Mouse (Mus musculus) midbrain, postnatal 0 days (tissue): ENCODE measurements around the gene Zbtb45. TPM values are rescaled to one million over a fixed set of nuclear protein-coding genes. Genes with fewer than 3 reads are reported as not detected.

Source experiments
- ATAC-seq: fragments of 200-750 bp; cut with Nextera tagmentation; 2 replicates; pipeline ENCODE4 v1.8.0; 2017; ENCODE audit warnings: moderate number of reproducible peaks, mild to moderate bottlenecking, moderate TSS enrichment, moderate library complexity; ENCODE audit not compliant: low FRiP score
- DNase-seq: peaks from one replicate; pipeline ENCODE4 v3.0.0-alpha.2; 2015; ENCODE audit warnings: low spot score
- H3K27ac ChIP-seq: fragments of 300-500 bp; sonication (generic); 2 replicates; pipeline ENCODE4 v1.5.1; 2014; ENCODE audit warnings: low read depth, mild to moderate bottlenecking, low read length, mixed read lengths
- H3K27me3 ChIP-seq: fragments of 300-500 bp; sonication (generic); 2 replicates; pipeline ENCODE4 v1.6.1; 2014; ENCODE audit warnings: low read length, control low read depth, mixed read lengths; ENCODE audit not compliant: insufficient read depth
- H3K36me3 ChIP-seq: fragments of 300-500 bp; sonication (generic); 2 replicates; pipeline ENCODE4 v1.6.1; 2014; ENCODE audit warnings: low read length, control low read depth, mixed read lengths; ENCODE audit not compliant: insufficient read depth
- H3K4me1 ChIP-seq: fragments of 300-500 bp; sonication (generic); 2 replicates; pipeline ENCODE4 v1.6.1; 2014; ENCODE audit warnings: mild to moderate bottlenecking, control low read depth, antibody characterized with exemption, low read length, mixed read lengths; ENCODE audit not compliant: insufficient read depth
- H3K4me2 ChIP-seq: fragments of 300-500 bp; sonication (generic); 2 replicates; pipeline ENCODE4 v1.6.1; 2014; ENCODE audit warnings: low read depth, mild to moderate bottlenecking, low read length, mixed read lengths; ENCODE audit not compliant: poor library complexity, severe bottlenecking
- H3K4me3 ChIP-seq: fragments of 300-500 bp; sonication (generic); 2 replicates; pipeline ENCODE4 v1.5.1; 2014; ENCODE audit warnings: low read depth, mild to moderate bottlenecking, low read length, moderate library complexity
- H3K9ac ChIP-seq: fragments of 300-500 bp; sonication (generic); replicated peaks from 2 replicates; pipeline ENCODE4 v1.6.1; 2014; ENCODE audit warnings: mild to moderate bottlenecking, low read length, moderate library complexity, mixed read lengths; ENCODE audit not compliant: poor library complexity, severe bottlenecking
- H3K9me3 ChIP-seq: fragments of 300-500 bp; sonication (generic); 2 replicates; pipeline ENCODE4 v1.6.1; 2016; ENCODE audit warnings: low read length, control low read depth
- CTCF ChIP-seq: IDR thresholded peaks from 2 replicates; pipeline ENCODE4 v1.5.1; 2016; ENCODE audit warnings: antibody characterized with exemption, mild to moderate bottlenecking
- WGBS: fragments of 180-500 bp; shearing (Covaris S2); extraction: QIAGEN DNeasy Blood & Tissue Kit; methylation state at CpG from one replicate; pipeline ENCODE4 v1.1.7; 2014; 5-methylcytosine and 5-hydroxymethylcytosine counted together
- polyA plus RNA-seq: library from polyadenylated mRNA; unstranded; fragments of >200 nt; fragmentation: Nextera tagmentation; extraction: Ambion mirVana; gene quantifications from 2 replicates; pipeline ENCODE4 v1.2.1, GENCODE M21; 2015
- total RNA-seq: library from RNA; depleted of rRNA; stranded (reverse); fragments of >200 nt; gene quantifications from 2 replicates; pipeline ENCODE4 v1.2.3, GENCODE M21; 2014

The Zbtb45 gene
- total and polyA plus RNA-seq, 2 experiments from 2014 or later, result 29.0 to 70.8 TPM

DNA sequence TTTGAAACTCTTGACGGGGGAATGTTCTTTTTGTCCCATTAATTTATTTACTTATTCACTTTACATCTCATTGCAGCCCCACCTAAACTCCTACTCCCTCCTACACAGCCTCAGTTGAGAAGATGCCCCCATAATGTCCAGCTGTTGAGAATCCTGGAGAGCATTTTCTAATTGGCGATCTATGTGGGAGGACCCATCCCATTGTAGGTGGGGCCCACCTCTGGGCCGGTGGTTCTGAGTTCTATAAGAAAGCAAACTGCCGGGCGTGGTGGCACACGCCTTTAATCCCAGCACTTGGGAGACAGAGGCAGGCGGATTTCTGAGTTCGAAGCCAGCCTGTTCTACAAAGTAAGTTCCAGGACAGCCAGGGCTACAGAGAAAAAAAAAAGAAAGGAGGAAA, 22.9 kb downstream of the Zbtb45 start:
- Histone ChIP-seq H3K27ac (no peak overlapping the region), H3K9ac (no peak overlapping the region), H3K4me2 (no peak overlapping the region), H3K9me3 (no peaks in the 10 kb centered on the region), H3K27me3 (no peaks in the 10 kb centered on the region), H3K36me3 (peaks cover 6% of the 10 kb centered on the region), H3K4me1 (no peaks in the 10 kb centered on the region), H3K4me3 (no peak overlapping the region)
- DNase-seq (no peak), ATAC-seq (no peak)
- TF ChIP-seq CTCF, result no peak
- 88% methylated on average over 8 of the region's 8 CpGs for whole genome bisulfite sequencing

DNA sequence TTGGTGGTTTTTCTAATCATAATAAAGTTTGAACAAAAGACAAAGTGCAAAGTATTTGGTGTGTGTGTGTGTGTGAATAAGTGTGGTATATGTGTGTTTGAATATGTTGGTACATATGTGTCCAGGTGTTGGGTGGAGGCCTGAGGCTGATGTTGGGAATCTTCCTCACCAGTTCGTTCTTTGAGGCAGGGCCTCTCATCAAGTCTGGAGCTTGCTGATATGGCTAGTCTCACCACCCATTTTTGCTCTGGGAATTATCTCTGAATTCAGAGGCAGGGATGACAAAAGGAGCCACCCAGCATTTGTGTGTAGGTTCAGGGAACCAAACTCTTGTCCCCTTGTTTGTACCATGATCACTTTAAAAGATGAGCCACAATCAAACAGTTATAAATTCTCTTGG, 24.1 kb downstream of the Zbtb45 start:
- no peaks in the 10 kb centered on the region for H3K27me3 ChIP-seq
- TF ChIP-seq CTCF, result no peak
- no peaks in the 10 kb centered on the region for H3K9me3 ChIP-seq
- ATAC-seq (no peak), DNase-seq (no peak)
- H3K9ac ChIP-seq, result no peak overlapping the region
- no peak overlapping the region for H3K27ac ChIP-seq
- no peak overlapping the region for H3K4me2 ChIP-seq
- WGBS, result 91% methylated on average over 1 of the region's 1 CpGs
- H3K4me1 ChIP-seq, result no peaks in the 10 kb centered on the region
- peaks cover 11% of the 10 kb centered on the region for H3K36me3 ChIP-seq
- no peak overlapping the region for H3K4me3 ChIP-seq

DNA sequence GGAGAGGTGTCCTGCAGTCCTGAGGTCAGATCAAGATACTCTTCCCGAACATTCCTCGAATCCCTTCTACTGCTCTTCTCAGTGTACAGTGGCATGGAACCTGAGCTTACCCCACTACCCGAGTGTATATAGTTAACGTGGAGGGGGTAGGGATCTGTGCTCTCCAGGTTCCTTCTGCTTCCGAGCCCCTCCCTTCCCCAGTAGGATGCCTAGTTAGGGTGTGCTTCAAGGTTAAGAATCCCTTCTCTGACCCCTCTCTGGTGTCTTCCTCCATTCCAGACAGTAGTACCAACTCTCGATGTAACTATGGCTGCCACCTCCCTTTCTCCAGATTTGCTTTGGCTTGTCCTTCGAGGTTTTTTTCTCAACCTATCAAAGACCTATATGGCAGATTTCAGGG, 29.5 kb downstream of the Zbtb45 start:
- ATAC-seq, result no peak
- H3K4me1 ChIP-seq, result peaks cover 7% of the 10 kb centered on the region; the same call in 1 of the 2 replicates
- no peaks in the 10 kb centered on the region for H3K27me3 ChIP-seq
- whole genome bisulfite sequencing, result 94% methylated on average over 7 of the region's 7 CpGs
- H3K9ac ChIP-seq, result no peak overlapping the region
- H3K4me3 ChIP-seq, result no peak overlapping the region
- H3K27ac ChIP-seq, result no peak overlapping the region
- H3K36me3 ChIP-seq, result peaks cover 11% of the 10 kb centered on the region
- H3K4me2 ChIP-seq, result no peak overlapping the region
- TF ChIP-seq CTCF, result no peak
- no peak for DNase-seq
- no peaks in the 10 kb centered on the region for H3K9me3 ChIP-seq

DNA sequence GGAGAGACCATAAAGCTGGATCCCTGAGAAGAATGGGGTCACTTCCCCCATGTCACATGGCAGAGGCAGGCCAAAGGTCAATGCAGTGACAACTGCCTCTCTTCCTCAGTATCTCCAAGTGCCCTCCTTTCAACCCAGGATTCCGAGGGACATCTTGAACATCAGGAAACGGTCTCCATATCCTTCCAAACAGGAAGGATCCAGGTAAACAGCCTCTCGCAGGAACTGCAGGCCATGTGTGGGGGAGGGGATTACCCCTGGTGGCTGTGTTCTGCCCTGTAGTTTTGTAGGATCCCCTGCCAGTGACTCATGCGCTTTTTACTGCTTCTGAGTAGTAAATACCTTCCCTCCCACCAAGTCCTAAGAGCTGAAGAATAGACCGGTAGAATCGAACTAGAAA, 30.1 kb downstream of the Zbtb45 start:
- H3K4me2 ChIP-seq, result no peak overlapping the region
- no peak overlapping the region for H3K4me3 ChIP-seq
- no peak overlapping the region for H3K9ac ChIP-seq
- TF ChIP-seq CTCF, result no peak
- DNase-seq (no peak), ATAC-seq (no peak)
- no peaks in the 10 kb centered on the region for H3K27me3 ChIP-seq
- H3K36me3 ChIP-seq, result peaks cover 11% of the 10 kb centered on the region
- no peaks in the 10 kb centered on the region for H3K9me3 ChIP-seq
- WGBS, result 79% methylated on average over 6 of the region's 6 CpGs
- no peak overlapping the region for H3K27ac ChIP-seq
- peaks cover 7% of the 10 kb centered on the region; the same call in 1 of the 2 replicates for H3K4me1 ChIP-seq

DNA sequence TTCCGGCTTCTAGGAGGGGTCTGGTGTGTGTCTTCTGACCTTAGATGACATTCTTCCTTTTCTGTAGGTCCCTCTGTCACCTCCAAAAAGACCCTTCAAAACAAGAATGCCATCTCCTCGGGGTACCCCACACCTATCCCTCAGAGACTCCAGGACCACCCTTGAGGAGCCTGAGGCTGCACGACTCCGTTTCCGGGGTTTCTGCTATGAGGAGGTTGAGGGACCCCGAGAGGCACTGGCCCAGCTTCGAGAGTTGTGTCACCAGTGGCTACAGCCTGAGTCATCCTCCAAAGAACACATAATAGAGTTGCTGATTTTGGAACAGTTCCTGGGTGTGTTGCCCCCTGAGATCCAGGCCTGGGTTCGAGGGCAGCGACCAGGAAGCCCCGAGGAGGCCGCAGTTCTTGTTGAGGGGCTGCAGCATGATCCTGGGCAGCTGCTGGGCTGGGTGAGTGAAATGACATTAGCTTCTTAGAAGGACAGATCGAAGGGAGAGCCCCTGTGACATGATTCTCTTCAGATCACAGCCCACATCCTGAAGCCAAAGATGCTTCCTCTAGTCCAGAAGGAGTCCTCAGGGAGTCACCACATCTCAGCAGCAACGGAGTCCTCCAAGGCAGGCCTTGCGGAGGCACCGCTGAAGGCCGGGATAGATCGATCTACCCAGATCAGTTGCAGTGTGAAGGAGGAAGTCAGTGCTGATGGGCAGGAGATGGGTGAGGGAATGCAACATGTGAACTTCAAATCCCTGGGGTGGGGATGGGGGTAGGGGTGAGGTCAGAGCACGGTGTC, 30.7 kb downstream of the Zbtb45 start:
- H3K27me3 ChIP-seq, result no peaks in the 10 kb centered on the region
- H3K9me3 ChIP-seq, result no peaks in the 10 kb centered on the region
- peak overlapping the region; percentile 62 for H3K4me2 ChIP-seq
- H3K27ac ChIP-seq, result peak overlapping the region; percentile 91; the same call in 1 of the 2 replicates
- no peak for ATAC-seq
- H3K4me1 ChIP-seq, result peaks cover 7% of the 10 kb centered on the region; the same call in 1 of the 2 replicates
- H3K4me3 ChIP-seq, result peak overlapping the region; percentile 54; the same call in 1 of the 2 replicates
- 0 out of 2 replicates have a peak overlapping the region, but pooled peaks have one; percentile 63 for H3K9ac ChIP-seq
- peaks cover 11% of the 10 kb centered on the region for H3K36me3 ChIP-seq
- no peak for DNase-seq
- WGBS, result 90% methylated on average over 18 of the region's 18 CpGs
- TF ChIP-seq CTCF, result no peak

DNA sequence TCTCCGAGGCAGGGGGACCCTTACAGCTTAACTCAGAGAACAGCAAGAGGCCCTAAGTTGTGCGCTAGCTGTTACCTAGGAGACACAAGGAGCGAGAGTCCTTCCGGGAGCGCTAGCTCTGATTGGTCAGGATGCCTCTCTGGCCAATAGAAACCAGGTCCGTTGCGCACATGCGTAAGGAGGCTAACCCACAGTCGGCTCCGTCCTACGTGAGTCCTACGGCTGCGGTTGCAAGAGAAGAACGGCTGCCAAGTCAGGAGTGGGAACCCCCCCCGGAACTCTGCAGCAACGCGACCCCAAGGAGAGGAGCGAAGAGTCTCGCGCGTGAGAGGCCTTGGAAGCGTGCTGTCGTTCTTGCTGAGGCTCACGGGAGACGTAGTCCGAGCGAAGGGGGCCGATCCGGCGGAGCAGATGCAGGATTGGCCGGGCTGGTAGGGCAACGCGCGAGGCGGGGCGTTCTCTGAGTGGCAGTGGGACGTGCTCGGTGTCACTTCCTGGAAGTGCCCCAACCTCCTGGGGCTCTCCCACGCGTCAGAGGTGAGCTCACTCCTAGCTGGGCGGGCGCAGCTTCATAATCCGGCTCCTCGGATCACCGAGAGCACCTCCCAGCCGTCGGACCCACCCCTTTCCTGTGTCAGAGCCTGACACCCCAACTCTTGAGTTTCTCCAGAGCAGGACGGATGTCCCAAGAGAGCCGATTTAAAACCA, 32.0 kb downstream of the Zbtb45 start, which contains the start of gene Zfp446:
Gene Zfp446 (plus strand): TSS at position 167 of the 708 bp plus-strand sequence.
- no peaks in the 10 kb centered on the region for H3K27me3 ChIP-seq
- H3K4me1 ChIP-seq, result peaks cover 7% of the 10 kb centered on the region; the same call in 1 of the 2 replicates
- peak within 1 kb of the TSS; percentile 54 for H3K4me3 ChIP-seq
- H3K36me3 ChIP-seq, result peaks cover 11% of the 10 kb centered on the region
- ATAC-seq, result peak; percentile 99
- H3K9me3 ChIP-seq, result no peaks in the 10 kb centered on the region
- DNase-seq, result peak; percentile 99
- WGBS, result under 1% methylated on average over 49 of the region's 49 CpGs
- H3K4me2 ChIP-seq, result peak within 1 kb of the TSS; percentile 62
- peak within 1 kb of the TSS; percentile 65 for H3K9ac ChIP-seq
- no peak for TF ChIP-seq CTCF
- H3K27ac ChIP-seq, result peak within 1 kb of the TSS; percentile 91
